Mouse (Mus musculus) urinary bladder, postnatal 4 days (tissue): ENCODE data around the gene Cactin.

Experiments used
- DNase-seq, 2 experiments: peaks; one replicate each; pipeline ENCODE4 v3.0.0; 2021 to 2022; ENCODE audit warnings: low spot score in 2 of 2

Gene Cactin

DNA sequence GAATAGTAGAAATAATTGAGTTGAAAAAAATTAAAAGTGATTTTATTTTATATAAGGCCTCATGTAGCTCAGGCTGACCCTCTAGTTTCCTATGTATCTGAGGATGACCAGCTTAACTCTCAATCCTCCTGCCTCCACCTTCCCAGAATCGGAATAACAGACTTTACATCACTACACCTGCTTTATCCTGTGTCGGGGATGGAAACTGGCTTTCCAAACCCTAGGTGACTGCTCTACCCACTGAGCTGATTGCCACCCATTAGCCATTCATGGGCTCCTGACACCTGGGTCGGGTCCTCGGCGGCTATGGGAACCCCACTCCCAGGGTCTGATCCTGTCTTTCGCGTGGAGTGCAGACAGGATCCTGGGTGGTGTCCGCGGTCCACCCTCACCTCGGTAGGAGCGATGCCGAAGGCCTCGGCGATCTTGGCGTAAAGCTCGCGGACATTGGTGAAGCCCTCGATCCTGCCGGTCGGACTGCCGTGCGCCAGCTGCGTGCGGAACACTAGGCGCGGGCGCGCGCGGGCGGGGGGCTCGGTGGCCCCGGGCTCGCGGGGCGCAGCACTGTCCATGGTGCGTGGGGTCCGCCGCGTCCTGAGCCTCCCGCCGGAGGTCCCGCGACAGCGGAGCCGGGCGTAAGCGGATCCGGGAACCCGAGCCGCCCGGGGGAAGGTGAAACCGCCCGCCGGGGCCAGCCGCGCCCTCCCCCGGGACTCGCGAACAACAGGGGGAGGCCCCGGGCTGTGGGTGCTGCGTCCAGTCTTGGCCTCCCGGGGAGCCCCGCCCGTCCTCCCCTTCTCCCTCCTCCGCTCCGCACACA is 22.0 kb downstream of the Cactin start, which contains the start of gene Gipc3:
Gene Gipc3, minus strand, starts transcription at position 581 of the 820 bp plus-strand sequence.
- no peak for DNase-seq

DNA sequence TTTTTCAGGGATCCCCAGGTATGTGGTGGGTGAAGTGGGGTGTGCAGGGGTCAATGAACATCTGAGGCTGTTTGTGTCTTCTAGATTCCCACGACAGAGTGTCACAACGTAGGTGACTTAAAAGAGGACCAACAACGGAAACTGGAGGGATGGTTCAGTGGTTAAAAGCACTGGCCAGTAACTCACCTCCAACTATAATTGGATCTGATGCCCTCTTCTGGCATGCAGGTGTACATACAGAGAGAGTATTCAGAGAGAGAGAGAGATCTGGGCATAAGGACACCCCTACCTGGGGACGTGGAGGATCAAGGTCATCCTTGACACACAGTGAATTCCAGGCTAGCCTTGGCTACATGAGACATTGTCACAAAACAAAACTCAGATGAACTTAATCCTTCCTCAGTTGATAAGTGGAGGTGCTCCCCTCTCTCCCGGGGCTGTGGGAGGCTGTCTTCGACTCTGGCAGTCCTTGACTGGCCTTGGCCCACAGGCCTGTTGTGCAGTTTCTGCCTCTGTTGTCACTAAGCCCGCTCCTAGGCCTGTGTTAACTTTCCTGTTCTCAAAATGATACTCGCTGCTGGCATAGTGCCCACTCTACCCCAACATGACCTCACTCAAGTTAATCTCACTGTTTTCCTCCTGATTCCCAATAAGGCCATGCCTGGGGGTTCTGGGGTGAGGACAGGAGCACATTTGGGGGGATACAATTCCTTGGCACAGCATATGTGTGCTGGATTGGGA is 23.7 kb downstream of the Cactin start:
- no peak for DNase-seq

DNA sequence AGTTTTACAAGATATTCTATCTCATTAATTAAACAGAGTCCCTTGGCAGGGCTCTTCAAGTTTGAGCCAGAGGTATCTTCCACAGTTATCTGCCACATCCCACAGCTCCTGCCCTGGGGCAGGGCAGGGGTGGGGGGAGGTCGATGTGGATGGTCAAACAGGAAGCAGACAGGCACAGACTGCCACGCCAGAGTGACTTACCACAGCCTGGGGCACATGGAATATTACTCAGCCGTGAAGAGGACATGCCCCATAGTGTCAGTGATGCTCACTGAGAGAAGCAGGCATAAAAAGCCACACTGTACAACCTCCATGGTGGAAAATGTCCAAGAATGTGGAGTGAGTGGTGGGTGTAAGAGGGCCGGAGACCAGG is 24.2 kb downstream of the Cactin start:
- no peak for DNase-seq

DNA sequence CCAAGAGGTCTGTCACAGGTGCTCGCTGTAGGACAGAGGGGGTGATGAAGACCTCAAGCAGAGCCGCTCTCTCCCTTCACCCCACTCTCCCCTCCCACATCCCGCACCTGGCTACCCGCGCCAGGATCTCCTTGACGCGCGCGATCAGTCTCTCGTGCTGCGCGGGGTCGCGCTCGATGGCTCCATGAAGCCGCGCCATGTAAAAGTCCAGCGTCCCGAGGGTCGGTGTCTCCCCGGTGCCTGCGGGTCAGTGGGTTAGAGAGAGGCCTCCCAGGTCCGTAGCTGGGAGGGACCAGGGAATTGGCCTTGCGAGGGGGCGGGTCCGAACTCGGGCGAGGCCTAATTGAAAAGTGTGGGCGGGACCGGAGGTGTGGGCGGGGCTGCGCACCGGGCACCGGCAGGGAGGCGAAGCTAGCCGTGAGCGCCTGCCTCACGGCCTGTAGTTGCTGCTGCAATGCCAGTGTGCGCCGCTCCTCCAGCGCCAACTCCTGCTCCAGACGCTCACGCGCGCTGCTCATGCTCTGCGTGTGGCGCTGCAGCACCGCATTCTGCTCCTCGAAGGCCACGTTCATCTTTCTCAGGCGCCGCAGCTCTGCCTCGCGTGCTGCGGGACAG is 25.7 kb downstream of the Cactin start:
- peak; percentile 61 to 70 for DNase-seq

DNA sequence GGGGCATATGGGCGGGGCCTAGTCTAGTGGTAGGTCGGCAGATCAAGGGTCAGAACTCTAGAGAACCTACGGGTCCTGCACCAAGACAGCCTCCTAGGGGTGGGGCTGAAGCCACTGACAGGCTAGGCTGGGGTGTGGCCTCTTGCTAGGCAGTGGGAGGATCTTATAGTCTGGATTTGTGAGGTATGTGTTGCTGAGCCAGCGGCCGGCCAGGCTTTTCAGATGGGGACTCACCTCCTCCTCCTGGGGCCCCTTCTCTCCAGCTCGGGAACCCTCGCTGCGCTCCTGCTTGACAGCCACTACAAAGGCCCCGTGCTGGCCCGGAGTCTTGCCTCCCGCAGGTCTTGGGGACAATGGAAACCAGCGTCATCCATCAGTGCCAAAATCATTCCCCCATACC is 28.2 kb downstream of the Cactin start:
- peak in 1 of 2 experiments; percentile 53 for DNase-seq

DNA sequence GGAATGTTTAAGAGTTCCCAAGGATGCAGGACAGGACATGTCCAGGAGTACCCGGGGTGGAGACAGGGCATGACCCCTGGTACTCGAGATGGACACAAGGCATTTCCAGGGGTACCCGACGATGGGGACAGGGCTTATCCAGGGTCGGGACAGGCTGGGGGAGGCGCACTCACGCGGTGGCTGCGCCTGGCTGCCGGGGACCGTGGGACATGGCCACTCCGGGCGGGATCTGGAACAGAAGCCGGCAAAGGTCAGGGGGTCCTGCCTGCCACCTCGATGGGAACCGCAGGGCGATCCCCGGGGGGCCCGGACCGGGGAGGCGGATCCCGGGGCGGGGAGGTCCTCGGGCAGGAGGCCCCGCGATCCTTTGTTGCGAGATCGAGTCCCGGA is 29.1 kb downstream of the Cactin start:
- no peak for DNase-seq

DNA sequence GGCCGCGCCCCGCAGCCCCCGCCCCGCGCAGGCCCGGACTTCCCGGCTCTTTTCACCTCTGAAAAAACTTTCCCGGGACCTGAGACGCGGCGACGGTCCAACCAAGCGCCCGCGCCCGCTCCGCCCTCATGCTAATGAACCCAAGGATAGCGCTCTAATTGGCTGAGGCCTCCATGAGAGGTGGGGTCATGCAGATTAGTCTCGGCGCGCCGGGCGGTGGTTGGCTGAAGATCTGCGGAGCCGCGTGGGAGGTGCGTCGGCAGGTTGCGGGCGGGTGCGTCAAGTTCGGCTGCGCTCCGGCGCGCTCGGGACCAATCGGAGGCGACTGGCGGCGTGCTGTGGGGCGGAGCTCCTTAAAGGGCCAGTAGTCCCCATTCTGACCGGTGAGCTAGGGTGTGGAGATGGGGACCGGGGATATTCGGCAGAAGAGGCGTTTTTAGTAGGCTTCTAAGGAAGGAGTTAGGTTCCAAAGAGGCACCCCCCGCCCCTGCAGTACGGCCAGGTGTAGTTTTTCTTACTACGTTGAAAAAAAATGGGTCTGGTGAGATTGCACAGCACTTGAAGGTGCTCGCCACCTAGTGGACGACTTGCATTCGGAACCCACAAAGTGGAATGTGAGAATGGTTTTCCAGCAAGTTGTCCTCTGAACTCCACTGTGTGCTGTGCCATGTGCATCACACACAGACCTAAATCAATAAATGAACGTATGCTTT is 29.6 kb downstream of the Cactin start, which contains the start of gene Hmg20b:
Gene Hmg20b, minus strand, starts transcription at position 130 of the 713 bp plus-strand sequence.
- peak; percentile 99 to 100 for DNase-seq

DNA sequence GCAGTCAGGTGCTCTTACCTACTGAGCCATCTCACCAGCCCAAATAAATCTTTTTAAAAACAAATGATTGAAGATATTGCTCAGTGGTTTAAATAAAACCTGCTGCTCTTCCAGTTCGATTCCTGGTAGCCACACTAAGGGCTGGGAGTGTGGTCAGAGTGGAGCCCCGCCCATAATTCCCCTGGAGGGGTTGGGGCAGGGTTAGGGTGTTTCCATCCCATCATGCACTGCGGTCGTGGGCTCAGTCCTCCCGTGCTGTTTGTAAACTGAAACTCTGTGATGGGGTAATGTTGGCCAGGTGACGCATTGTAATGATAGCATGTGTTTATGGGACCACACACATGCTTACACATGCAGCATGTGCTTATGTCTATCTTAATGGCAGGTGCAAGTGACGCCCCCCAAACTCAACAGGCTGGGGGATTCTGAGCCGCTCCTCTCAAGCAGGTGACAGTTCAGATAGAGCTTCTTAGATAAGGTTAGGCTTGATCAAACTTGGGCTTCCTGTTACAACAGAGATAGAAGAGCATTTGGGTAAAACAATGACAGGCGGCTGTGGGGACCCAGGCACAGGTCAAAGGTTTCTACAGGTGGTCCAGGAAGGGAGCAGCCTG is 30.9 kb downstream of the Cactin start:
- DNase-seq: no peak

DNA sequence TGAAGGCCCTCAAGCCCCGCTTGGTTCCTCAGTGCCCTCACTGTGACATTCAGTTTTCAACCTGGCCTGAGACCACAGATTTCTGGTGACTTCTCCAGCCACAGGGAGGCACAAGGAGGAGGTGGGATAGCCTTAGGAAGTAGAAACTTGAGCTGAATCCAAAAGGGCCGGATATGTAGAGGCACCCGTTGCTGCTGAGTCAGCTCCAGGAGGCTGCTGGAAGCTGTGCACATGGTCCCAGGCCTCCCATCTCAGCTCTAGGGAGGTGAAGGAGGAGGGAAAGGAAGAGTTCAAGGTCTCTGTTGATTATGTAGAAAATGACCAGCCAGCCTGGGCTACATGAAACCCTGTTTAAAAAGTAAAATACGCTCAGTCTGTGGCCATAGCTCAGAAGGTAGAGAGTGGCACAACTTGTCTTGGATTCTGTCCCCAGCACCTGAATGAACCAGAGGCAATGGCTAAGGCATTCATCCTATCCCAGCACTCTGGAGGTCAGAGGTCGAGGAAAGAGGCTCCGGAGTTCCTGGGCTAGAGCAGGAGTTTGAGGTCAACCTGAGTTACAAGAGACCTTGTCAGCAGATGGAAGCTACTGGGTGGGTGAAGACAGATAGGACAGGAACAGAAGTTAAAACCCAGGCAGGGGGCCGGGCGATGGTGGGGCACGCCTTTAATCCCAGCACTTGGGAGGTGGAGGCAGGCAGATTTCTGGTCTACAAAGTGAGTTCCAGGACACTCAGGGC is 34.0 kb downstream of the Cactin start:
- no peak for DNase-seq

DNA sequence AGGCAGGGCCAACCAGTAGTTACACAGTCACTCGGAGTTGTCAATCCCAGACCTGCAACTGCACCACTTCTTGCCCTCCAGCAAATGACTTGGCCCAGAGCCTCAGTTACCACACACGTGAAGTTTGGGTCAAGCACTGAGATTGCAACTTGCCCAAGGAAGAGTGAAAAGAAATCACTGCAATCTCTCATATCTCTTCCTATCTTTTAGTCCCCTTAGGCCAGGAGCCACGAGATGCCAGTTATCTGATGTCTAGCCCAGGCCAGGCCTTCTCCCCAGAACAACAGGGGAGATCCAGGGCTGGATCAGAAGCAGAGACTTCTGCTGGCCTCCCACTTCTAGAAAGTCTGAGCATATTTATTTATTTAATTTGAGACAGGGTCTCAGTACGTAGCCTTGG is 34.6 kb downstream of the Cactin start:
- no peak for DNase-seq

DNA sequence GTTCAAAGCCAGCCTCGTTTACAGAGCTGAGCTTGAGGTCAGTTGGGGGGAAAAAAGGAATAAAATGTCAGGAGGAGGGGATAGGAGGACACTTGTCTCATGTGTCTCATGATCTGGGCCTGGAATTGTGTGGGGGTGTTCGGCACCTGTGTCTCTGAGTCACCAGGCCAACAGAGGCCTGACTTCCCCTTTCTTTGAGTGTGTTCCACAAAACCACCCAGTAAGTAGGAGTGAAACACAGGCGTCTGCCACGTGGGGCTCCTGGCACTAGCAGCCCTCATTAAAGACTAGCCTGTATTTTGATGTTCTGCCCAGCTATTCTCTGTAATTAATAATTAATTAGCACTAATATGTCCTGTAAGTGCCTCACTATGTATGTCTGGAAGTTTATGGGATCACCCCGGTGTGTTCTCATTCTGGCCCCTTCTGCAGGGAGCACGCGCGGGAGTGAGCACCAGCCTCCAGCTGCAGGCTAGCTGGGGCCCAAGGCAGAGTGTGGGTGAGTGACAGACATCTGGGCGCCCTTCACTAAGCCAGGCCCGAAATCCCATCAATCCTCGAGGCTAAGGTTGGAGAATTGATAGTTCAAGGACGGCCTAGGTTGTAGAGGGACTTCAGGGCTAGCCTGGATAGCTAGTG is 35.6 kb downstream of the Cactin start:
- no peak for DNase-seq

DNA sequence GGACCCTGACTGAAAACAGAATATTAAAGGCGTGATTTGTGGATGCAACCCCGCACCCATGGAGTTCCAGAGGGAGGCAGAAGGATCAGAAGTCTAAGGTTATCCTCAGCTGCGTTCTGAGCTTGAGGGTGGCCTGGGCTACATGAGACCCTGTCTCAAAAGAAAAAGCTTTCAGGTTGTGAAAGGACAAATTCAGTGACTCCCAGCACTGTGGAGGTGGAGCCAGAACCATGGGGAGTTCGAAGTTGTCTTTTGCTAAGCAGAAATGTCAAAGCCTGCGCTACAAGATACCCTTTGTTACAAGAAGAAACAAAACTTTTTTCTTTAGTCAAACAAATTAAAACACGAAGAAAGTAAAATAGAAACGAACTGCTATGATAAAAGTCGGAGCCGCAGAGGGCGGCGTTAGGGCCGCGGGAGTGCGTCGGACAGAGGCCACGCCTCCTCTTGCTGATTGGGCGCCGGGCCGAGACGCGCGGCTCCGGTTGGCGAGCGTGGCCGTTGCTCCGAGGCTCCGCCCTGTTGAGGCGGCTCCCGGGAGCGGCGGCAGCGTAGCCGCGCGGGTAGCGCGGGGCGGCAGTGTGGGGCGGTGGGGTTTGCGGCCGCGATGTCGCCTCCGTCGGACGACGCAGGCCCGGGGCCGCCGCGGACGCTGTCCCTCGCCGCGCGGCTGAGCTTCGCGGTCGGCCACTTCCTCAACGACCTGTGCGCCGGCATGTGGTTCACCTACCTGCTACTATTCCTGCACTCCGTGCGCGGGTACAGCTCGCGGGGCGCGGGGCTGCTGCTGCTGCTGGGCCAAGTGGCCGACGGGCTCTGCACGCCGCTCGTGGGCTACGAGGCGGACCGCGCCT is 36.3 kb downstream of the Cactin start, which contains the start of gene Mfsd12:
Gene Mfsd12, plus strand, starts transcription at position 501 of the 854 bp plus-strand sequence.
- peak; percentile 88 to 90 for DNase-seq

DNA sequence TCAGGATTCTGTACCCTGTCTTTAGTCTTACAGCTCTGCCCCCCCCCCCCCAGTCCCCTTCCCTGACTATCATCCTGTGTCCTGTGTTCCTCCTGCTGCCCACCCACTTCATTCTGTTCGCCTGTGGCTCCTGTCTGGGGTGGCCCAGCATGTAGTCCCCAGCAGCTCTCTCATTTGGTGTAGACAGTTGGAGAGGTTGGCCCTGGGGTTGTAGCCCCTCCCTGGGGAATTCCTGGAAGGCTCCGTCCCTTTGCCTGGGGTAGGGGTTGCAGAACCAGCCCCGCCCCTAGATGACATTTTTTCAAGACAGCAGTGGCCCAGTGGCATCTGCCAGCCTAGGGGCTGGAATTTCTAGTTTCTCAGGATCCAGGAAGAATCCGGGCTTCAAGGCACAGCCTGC is 37.3 kb downstream of the Cactin start:
- no peak for DNase-seq

DNA sequence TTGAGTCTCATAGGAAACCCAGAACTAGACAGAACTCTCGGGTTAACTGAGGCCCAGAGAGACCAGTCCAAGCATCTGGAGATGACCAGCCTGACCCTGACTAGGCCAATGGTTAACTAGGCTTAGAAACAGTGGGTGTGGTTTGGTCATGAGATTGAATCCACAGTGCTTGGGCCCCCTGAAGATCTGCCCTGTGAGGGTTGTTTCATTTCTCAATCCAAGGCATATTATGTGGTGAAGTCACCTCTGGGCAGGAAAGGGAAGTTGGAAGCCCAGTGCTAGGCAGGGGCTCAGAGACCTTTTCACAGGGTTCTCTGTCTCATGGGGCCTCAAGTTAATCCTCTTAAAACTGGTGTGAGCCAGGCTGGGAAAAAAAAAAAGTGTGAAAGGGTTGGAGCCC is 37.9 kb downstream of the Cactin start:
- no peak for DNase-seq

DNA sequence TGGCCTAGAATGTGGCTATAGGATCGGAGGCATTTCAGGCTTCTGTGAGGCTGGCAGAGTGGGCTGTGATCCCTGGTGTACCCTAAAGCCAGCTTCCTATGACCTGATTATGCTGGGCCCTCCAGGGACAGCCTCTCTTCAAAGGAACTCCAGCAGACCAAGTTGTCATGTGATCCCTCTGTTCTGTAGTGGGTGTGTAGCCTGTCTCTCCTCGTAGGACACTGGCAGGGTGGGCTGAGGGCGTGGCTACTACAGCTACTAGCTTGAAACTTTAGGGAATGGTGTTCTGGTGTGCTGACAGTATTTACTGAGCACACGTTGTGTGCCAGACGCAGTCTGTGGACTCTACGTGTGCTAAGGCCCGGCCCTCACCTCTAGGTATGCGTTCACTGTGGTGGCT is 39.8 kb downstream of the Cactin start:
- DNase-seq: no peak

DNA sequence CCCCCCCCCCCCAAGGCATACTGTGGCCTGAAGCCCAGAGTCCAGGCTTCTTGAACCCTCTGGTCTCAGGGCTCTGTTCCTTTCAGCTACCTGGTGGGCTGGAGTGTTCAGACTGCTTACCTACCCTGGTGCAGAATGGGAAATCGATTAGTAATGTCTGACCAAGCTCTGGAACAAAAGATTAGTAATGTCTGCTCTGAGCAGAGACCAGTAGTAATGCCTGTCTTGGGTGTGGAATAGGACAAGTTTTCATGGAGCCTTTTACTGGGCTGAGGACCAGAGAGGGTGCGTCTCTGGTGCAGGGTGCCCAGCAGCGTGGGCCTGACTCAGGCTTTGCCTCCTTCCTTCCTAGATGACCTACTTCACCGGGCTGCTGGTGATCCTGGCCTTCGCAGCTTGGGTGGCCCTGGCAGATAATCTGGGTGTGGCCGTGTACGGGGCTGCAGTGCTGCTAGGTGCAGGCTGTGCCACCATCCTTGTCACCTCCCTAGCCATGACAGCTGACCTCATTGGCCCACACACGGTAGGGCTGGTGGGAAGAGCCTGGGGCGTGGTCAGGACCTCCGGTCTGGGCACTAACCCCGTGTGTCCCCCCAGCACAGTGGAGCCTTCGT is 41.5 kb downstream of the Cactin start:
- no peak for DNase-seq

DNA sequence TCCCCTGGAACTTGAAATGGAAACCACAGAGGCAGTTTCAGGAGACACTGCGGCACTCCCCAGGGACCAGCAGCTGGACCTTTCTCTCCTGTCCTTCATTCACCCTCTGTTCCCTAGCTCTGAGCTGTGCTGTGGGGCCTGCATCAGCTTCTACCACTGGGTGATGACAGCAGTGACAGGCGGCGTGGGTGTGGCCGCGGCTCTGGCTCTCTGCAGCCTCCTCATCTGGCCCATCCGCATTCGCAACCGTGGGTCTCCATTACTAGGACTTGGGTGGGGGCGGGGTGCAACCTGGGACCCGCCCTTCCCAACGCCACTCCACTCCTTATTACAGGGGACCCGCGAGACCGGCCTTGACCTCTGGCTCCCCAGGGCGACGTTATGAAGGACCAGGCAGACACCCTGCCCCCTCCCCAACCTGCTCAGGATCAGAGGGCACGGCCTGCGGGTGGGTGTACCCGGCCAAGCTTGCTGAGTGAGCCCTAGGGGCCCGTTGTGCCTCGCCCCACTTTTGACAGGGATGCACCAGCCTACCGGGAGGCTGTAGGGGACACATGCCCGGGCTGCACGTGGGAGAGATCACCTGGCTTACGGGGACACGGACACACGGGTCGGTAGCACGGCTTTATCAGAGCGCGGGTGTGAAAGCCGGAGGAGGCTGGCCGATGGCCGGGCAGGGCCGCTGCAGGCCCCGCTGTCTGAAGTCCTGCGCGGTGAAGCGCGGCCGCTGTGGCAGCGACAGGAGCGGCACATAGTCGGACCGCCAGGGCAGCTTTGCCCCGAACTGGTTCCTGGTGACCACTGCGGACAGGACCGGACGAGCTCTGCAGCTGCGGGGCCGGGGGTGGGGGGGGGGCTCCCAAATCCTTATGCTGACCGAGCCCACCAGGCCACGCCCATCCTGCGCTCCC is 42.8 kb downstream of the Cactin start:
- DNase-seq: no peak

DNA sequence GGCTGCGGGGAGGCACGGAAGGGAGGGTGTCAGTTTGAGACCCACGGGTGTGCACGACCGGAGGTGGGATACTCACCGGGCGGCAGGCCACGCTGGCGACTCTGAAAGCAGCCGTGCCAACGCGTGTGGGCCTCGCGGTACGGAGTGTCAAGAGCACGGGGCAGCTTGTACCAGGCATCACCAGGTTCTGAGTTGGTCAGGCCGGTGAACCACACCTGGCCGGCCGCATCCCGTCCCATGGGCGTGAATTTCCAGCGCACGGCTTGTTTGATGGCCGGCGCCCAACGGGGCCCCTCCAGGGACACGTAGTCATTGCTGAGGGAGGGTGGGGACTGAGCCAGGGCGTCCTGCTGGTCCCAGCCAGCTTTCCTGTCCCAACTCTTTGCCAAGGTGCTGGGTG is 43.8 kb downstream of the Cactin start:
- no peak for DNase-seq
